Mouse (Mus musculus) hindbrain, embryonic 13.5 days (tissue): ENCODE data around the gene Cfap126. TPM values are rescaled to one million over a fixed set of nuclear protein-coding genes. Genes with fewer than 3 reads are reported as not detected.
"Not testable (repeated sequence)": the region's sequence is repeated elsewhere in the genome, so short reads cannot be mapped to it uniquely, and the experiment has no call there.

ENCODE experiments used
- ATAC-seq: fragments of 200-750 bp; cut with Nextera tagmentation; 2 replicates; pipeline ENCODE4 v1.8.0; 2017; ENCODE audit warnings: moderate TSS enrichment; ENCODE audit not compliant: low FRiP score
- H3K27ac ChIP-seq: fragments of 300-500 bp; sonication (generic); 2 replicates; pipeline ENCODE4 v1.5.1; 2015; ENCODE audit warnings: inconsistent platforms, mild to moderate bottlenecking, moderate library complexity
- H3K27me3 ChIP-seq: fragments of 300-500 bp; sonication (generic); 2 replicates; pipeline ENCODE4 v1.6.1; 2015; ENCODE audit warnings: mild to moderate bottlenecking, inconsistent platforms
- H3K36me3 ChIP-seq: fragments of 300-500 bp; sonication (generic); 2 replicates; pipeline ENCODE4 v1.6.1; 2015; ENCODE audit warnings: mild to moderate bottlenecking, inconsistent platforms
- H3K4me1 ChIP-seq: fragments of 300-500 bp; sonication (generic); replicated peaks from 2 replicates; pipeline ENCODE4 v1.6.1; 2015; ENCODE audit warnings: inconsistent platforms
- H3K4me2 ChIP-seq: fragments of 300-500 bp; sonication (generic); 2 replicates; pipeline ENCODE4 v1.6.1; 2015; ENCODE audit warnings: inconsistent platforms, mild to moderate bottlenecking, moderate library complexity
- H3K4me3 ChIP-seq: fragments of 300-500 bp; sonication (generic); 2 replicates; pipeline ENCODE4 v1.5.1; 2015; ENCODE audit warnings: mild to moderate bottlenecking, inconsistent platforms
- H3K9ac ChIP-seq: fragments of 300-500 bp; sonication (generic); 2 replicates; pipeline ENCODE4 v1.6.1; 2015; ENCODE audit warnings: mild to moderate bottlenecking, inconsistent platforms
- H3K9me3 ChIP-seq: fragments of 300-500 bp; sonication (generic); 2 replicates; pipeline ENCODE4 v1.6.1; 2016; ENCODE audit warnings: inconsistent platforms
- WGBS: fragments of 180-500 bp; shearing (Covaris S2); methylation state at CpG from one replicate; pipeline ENCODE4 v1.1.7; 2015; 5-methylcytosine and 5-hydroxymethylcytosine counted together
- polyA plus RNA-seq: library from polyadenylated mRNA; unstranded; fragments of >200 nt; fragmentation: Nextera tagmentation; extraction: Ambion mirVana; gene quantifications from 2 replicates; pipeline ENCODE4 v1.2.1, GENCODE M21; 2015

Cfap126 gene
- polyA plus RNA-seq: 9.4 and 18.4 TPM in 2 replicates

DNA sequence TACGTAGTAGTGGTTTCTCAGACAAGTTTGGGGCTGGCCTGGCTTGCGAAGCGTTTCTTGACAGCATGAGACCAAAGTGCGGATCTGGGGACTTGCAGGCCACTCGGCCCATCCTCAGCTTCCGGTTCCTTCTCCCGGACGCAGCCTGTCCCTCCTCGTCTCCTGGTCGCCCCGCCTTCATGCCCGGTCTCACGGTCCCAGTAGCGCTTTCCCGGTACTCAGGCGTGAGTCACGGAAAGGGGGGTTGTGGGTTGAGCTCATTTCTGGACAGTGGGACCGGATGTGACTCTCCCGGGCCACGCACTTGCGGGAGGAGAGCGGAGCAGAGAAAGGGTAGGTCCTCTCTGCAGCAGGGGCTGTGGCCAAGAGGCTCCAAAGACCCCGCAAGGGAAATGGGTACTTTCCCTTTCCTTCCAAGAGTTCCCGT, at the start of gene Cfap126:
Gene Cfap126 (plus strand): TSS at position 46 of the 427 bp plus-strand sequence.
- WGBS: 1% methylated on average over 24 of the region's 24 CpGs
- no peaks in the 10 kb centered on the region for H3K27me3 ChIP-seq
- H3K36me3 ChIP-seq: no peaks in the 10 kb centered on the region
- peak within 1 kb of the TSS; percentile 47 for H3K4me3 ChIP-seq
- peak within 1 kb of the TSS; percentile 71 for H3K9ac ChIP-seq
- peak within 1 kb of the TSS; percentile 46; the same call in 1 of the 2 replicates for H3K27ac ChIP-seq
- peaks cover 29% of the 10 kb centered on the region for H3K4me1 ChIP-seq
- H3K9me3 ChIP-seq: no peaks in the 10 kb centered on the region
- peak within 1 kb of the TSS; percentile 75 for H3K4me2 ChIP-seq
- ATAC-seq: 0 out of 2 replicates have a peak, but pooled peaks have one; percentile 10

GRCm38 (mm10) chr1:171064491-171065242, 49.1 kb upstream of the Cfap126 start, which contains the start of gene Fcgr3:
Gene Fcgr3, minus strand, starts transcription at chr1:171064935.
- not testable (repeated sequence) for H3K9me3 ChIP-seq, H3K27ac ChIP-seq, H3K36me3 ChIP-seq, H3K4me1 ChIP-seq, H3K9ac ChIP-seq
- H3K4me3 ChIP-seq: peak within 1 kb of the TSS; percentile 33
- 2% methylated on average over 43 of the region's 75 CpGs for WGBS
- H3K27me3 ChIP-seq: peaks cover 55% of the 10 kb centered on the region
- ATAC-seq: peak; percentile 52
- peak within 1 kb of the TSS; percentile 45 for H3K4me2 ChIP-seq

DNA sequence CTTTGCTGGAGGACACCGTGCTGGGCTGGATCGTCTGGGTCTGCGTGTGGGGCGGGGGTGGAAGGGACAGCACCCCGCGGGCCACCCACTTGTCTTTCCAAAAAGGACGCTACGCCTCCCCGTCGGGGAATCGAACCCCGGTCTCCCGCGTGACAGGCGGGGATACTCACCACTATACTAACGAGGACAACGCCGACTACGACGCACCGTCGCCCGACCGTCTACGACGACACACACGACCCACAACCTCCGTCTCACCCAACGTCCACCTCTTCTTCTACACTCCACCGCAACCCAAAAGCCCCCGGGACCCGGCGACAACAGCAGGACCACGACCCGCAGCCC, 48.5 kb upstream of the Cfap126 start:
- H3K36me3 ChIP-seq, H3K9me3 ChIP-seq, H3K27ac ChIP-seq, H3K9ac ChIP-seq, H3K4me1 ChIP-seq: not testable (repeated sequence)
- under 1% methylated on average over 23 of the region's 35 CpGs for WGBS
- Histone ChIP-seq H3K4me2 (peak overlapping the region; percentile 37), H3K4me3 (peak overlapping the region; percentile 29), H3K27me3 (peaks cover 59% of the 10 kb centered on the region)
- ATAC-seq: peak; percentile 30

- not testable (repeated sequence) for H3K27ac ChIP-seq, H3K4me1 ChIP-seq, H3K9me3 ChIP-seq, H3K36me3 ChIP-seq, H3K9ac ChIP-seq
- peak overlapping the region; percentile 33 for H3K4me3 ChIP-seq
- H3K4me2 ChIP-seq: peak overlapping the region; percentile 45
- peak; percentile 26 for ATAC-seq
- H3K27me3 ChIP-seq: peaks cover 56% of the 10 kb centered on the region
- WGBS: 7% methylated on average over 32 of the region's 45 CpGs
Measured at GRCm38 (mm10) chr1:171065768-171066167, 48.0 kb upstream of the Cfap126 start.

- H3K4me2 ChIP-seq, H3K4me3 ChIP-seq, H3K9ac ChIP-seq, H3K9me3 ChIP-seq, H3K4me1 ChIP-seq, H3K27ac ChIP-seq, H3K36me3 ChIP-seq: not testable (repeated sequence)
- 31% methylated on average over 2 of the region's 10 CpGs for WGBS
- H3K27me3 ChIP-seq: peaks cover 57% of the 10 kb centered on the region
- peak; percentile 29; the same call in 1 of the 2 replicates for ATAC-seq
Measured at GRCm38 (mm10) chr1:171066583-171066982, 47.1 kb upstream of the Cfap126 start.

DNA sequence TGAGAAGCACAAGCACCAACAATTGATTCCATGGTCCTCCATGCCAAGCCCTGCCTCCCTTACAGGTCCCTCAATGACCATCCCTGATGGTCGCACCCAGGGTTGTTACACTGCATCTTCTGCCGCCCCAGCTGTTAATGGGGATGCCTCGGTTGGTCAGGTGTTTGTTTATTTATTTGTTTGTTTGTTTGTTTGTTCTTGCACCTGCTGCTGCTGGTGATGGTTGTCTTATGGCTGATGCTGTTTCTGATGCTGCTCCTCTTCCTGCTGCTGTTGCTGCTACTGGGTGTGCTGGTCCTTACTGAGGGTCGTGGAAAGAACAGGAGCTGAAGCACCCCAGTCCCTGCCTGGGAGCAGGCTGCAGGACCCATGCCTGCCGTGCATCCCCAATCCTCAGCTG, 45.8 kb upstream of the Cfap126 start:
- not testable (repeated sequence) for H3K4me1 ChIP-seq, ATAC-seq, H3K4me2 ChIP-seq, H3K27ac ChIP-seq, H3K4me3 ChIP-seq, H3K9me3 ChIP-seq, H3K9ac ChIP-seq, H3K36me3 ChIP-seq
- WGBS: 46% methylated on average over 5 of the region's 5 CpGs
- H3K27me3 ChIP-seq: peaks cover 50% of the 10 kb centered on the region

DNA sequence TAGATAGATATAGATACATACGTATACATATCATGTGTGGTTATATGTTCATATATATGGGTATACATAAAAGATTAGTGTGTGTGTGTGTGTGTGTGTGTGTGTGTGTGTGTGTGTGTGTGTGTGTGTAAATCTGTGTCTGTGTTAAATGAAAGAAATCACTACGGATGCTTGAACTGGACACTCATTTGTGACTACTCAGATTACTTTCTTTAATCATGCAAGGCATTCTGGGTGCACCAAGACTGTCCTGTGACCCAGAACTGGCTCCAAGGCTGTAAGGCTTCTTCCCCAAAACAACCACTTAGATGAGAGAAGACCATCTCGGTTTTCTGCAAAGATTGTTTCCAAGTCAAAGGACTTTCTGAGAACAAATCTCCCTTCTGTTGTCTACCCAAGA, 44.2 kb upstream of the Cfap126 start:
- not testable (repeated sequence) for H3K27ac ChIP-seq, H3K9me3 ChIP-seq, H3K9ac ChIP-seq, H3K4me3 ChIP-seq, ATAC-seq, H3K4me2 ChIP-seq, H3K4me1 ChIP-seq, H3K36me3 ChIP-seq
- 67% methylated on average over 3 of the region's 3 CpGs for WGBS
- peaks cover 46% of the 10 kb centered on the region for H3K27me3 ChIP-seq

GRCm38 (mm10) chr1:171070879-171071278, 42.8 kb upstream of the Cfap126 start:
- not testable (repeated sequence) for H3K4me1 ChIP-seq, H3K4me3 ChIP-seq, H3K27ac ChIP-seq, ATAC-seq, H3K9me3 ChIP-seq, H3K9ac ChIP-seq, H3K36me3 ChIP-seq
- Histone ChIP-seq H3K4me2 (peak overlapping the region; percentile 26; the same call in 1 of the 2 replicates), H3K27me3 (peaks cover 42% of the 10 kb centered on the region)
- WGBS: 24% methylated on average over 16 of the region's 16 CpGs

GRCm38 (mm10) chr1:171071726-171072125, 42.0 kb upstream of the Cfap126 start:
- not testable (repeated sequence) for H3K27ac ChIP-seq, H3K9me3 ChIP-seq, H3K4me1 ChIP-seq, H3K36me3 ChIP-seq, H3K4me3 ChIP-seq, H3K9ac ChIP-seq, H3K4me2 ChIP-seq
- peak; percentile 26 for ATAC-seq
- H3K27me3 ChIP-seq: peaks cover 37% of the 10 kb centered on the region
- WGBS: no CpG with 5 or more reads among the region's 35 CpGs

GRCm38 (mm10) chr1:171072217-171072616, 41.5 kb upstream of the Cfap126 start:
- H3K4me3 ChIP-seq, H3K27ac ChIP-seq, H3K4me1 ChIP-seq, H3K9me3 ChIP-seq, H3K36me3 ChIP-seq, H3K9ac ChIP-seq, H3K4me2 ChIP-seq: not testable (repeated sequence)
- peak; percentile 11 for ATAC-seq
- H3K27me3 ChIP-seq: peaks cover 40% of the 10 kb centered on the region
- no CpG with 5 or more reads among the region's 45 CpGs for WGBS

- not testable (repeated sequence) for H3K9me3 ChIP-seq, H3K36me3 ChIP-seq, H3K4me1 ChIP-seq, H3K4me2 ChIP-seq, H3K27ac ChIP-seq, H3K4me3 ChIP-seq, ATAC-seq, H3K9ac ChIP-seq
- peaks cover 46% of the 10 kb centered on the region for H3K27me3 ChIP-seq
- 13% methylated on average over 5 of the region's 10 CpGs for WGBS
Measured at GRCm38 (mm10) chr1:171074283-171074682, 39.4 kb upstream of the Cfap126 start.

DNA sequence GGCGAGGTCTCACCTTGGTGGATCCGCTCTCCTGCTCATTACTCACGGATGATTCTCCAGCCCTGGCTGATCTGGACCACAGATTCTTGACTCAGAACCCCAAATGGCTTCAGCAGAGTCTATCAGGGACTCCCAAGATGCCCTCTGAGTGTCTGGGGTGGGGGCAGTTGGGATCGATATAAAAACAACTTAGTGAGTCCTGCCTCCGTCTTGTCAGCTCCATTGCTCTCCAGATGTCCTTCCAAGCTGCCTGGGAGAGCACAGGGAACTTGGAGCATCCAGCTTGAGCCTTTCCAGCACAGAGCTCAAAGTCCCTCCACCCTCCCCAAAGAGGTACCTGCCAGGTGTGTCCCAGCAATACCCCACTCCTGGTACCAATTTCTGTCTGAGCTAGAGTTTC, 37.5 kb upstream of the Cfap126 start:
- H3K27ac ChIP-seq, H3K4me2 ChIP-seq, H3K4me3 ChIP-seq, ATAC-seq, H3K9me3 ChIP-seq, H3K36me3 ChIP-seq, H3K9ac ChIP-seq, H3K4me1 ChIP-seq: not testable (repeated sequence)
- peaks cover 33% of the 10 kb centered on the region for H3K27me3 ChIP-seq
- WGBS: 68% methylated on average over 5 of the region's 5 CpGs

GRCm38 (mm10) chr1:171077192-171077591, 36.5 kb upstream of the Cfap126 start:
- H3K4me1 ChIP-seq, H3K9me3 ChIP-seq, H3K4me3 ChIP-seq, H3K9ac ChIP-seq, H3K27ac ChIP-seq, ATAC-seq, H3K4me2 ChIP-seq, H3K36me3 ChIP-seq: not testable (repeated sequence)
- WGBS: 44% methylated on average over 5 of the region's 5 CpGs
- peaks cover 39% of the 10 kb centered on the region for H3K27me3 ChIP-seq
